ENCODE assay signal across 8 mouse cellular contexts in genomic region chr10:68104881-68105781, GRCm38 (mm10).
DNase-seq lines count a peak whose midpoint lies in the region; ATAC-seq and TF ChIP-seq lines count a peak whose summit lies in the region.

No protein-coding gene starts in this region.

- H3K4me3 ChIP-seq in forebrain, embryonic 10.5 days, result no peak overlapping the region
- no peak overlapping the region for H3K4me3 ChIP-seq in forebrain, embryonic 16.5 days (replicated peaks; ENCODE audit: low read length)
- no peak overlapping the region for H3K4me3 ChIP-seq in forebrain, embryonic 15.5 days
- H3K4me3 ChIP-seq in limb, embryonic 15.5 days, result no peak overlapping the region
- H3K4me3 ChIP-seq in small intestine, adult 2 months (ENCODE audit: low read depth, low read length), result no peak overlapping the region

- peaks cover 10% of the 10 kb centered on the region for H3K36me3 ChIP-seq in forebrain, embryonic 10.5 days (replicated peaks)
- no peaks in the 10 kb centered on the region for H3K36me3 ChIP-seq in forebrain, embryonic 16.5 days (ENCODE audit: control insufficient read depth, insufficient read depth)
- no peaks in the 10 kb centered on the region for H3K36me3 ChIP-seq in forebrain, embryonic 15.5 days
- H3K36me3 ChIP-seq in limb, embryonic 15.5 days, result peaks cover 10% of the 10 kb centered on the region
- H3K36me3 ChIP-seq in small intestine, adult 2 months (ENCODE audit: control insufficient read depth, insufficient read depth, low read length), result peaks cover 20% of the 10 kb centered on the region

- no peak for TF ChIP-seq CTCF in small intestine, adult 2 months (IDR thresholded peaks at IDR 0.05; ENCODE audit: extremely low read depth, insufficient read length, insufficient replicate concordance, low read depth, low read length)

- WGBS in forebrain, embryonic 10.5 days, result 65% methylated on average over 14 of the region's 14 CpGs
- 44% methylated on average over 14 of the region's 14 CpGs for WGBS in forebrain, embryonic 16.5 days
- 50% methylated on average over 14 of the region's 14 CpGs for WGBS in forebrain, embryonic 15.5 days
- WGBS in limb, embryonic 15.5 days, result 28% methylated on average over 14 of the region's 14 CpGs
- WGBS in small intestine, adult 2 months, result 63% methylated on average over 14 of the region's 14 CpGs

- DNase-seq in forebrain, embryonic 10.5 days (ENCODE audit: extremely low spot score, low spot score), result no peak
- DNase-seq in B cell, adult 2 months, result peak; percentile 24 to 29
- no peak for DNase-seq in adrenal gland, adult 8-10 months
- no peak for DNase-seq in adrenal gland, postnatal 4 days (ENCODE audit: low spot score in 2 of 2)

- no peak for TF ChIP-seq POLR2A in small intestine, adult 2 months (IDR thresholded peaks at IDR 0.05; ENCODE audit: low read depth, low read length)

- no peaks in the 10 kb centered on the region for H3K27me3 ChIP-seq in forebrain, embryonic 10.5 days (ENCODE audit: poor library complexity, severe bottlenecking)
- no peaks in the 10 kb centered on the region for H3K27me3 ChIP-seq in forebrain, embryonic 16.5 days (replicated peaks; ENCODE audit: control insufficient read depth, insufficient read depth, low read length)
- no peaks in the 10 kb centered on the region for H3K27me3 ChIP-seq in forebrain, embryonic 15.5 days
- no peaks in the 10 kb centered on the region for H3K27me3 ChIP-seq in limb, embryonic 15.5 days
- H3K27me3 ChIP-seq in small intestine, adult 2 months (ENCODE audit: control insufficient read depth, insufficient read depth, low read length), result no peaks in the 10 kb centered on the region

- H3K9me3 ChIP-seq in forebrain, embryonic 10.5 days, result no peaks in the 10 kb centered on the region
- H3K9me3 ChIP-seq in forebrain, embryonic 16.5 days (ENCODE audit: control insufficient read depth, low read length), result no peaks in the 10 kb centered on the region
- no peaks in the 10 kb centered on the region for H3K9me3 ChIP-seq in forebrain, embryonic 15.5 days
- no peaks in the 10 kb centered on the region for H3K9me3 ChIP-seq in limb, embryonic 15.5 days

- no peak for ATAC-seq in forebrain, embryonic 16.5 days
- no peak for ATAC-seq in forebrain, embryonic 15.5 days (replicated peaks)
- no peak; the same call in 1 of the 2 replicates for ATAC-seq in limb, embryonic 15.5 days (ENCODE audit: insufficient number of reproducible peaks, low FRiP score, low TSS enrichment, low read depth)

- H3K27ac ChIP-seq in forebrain, embryonic 10.5 days, result peak overlapping the region; percentile 69
- no peak overlapping the region for H3K27ac ChIP-seq in forebrain, embryonic 16.5 days (ENCODE audit: low read length)
- H3K27ac ChIP-seq in forebrain, embryonic 15.5 days (replicated peaks), result peak overlapping the region; percentile 48
- peak overlapping the region; percentile 85 for H3K27ac ChIP-seq in limb, embryonic 15.5 days
- H3K27ac ChIP-seq in small intestine, adult 2 months (ENCODE audit: insufficient read depth, low read depth, low read length), result peak overlapping the region; percentile 75

- H3K4me1 ChIP-seq in forebrain, embryonic 10.5 days, result peaks cover 50% of the 10 kb centered on the region
- peaks cover 5% of the 10 kb centered on the region for H3K4me1 ChIP-seq in forebrain, embryonic 16.5 days (replicated peaks; ENCODE audit: control insufficient read depth, insufficient read depth, low read length)
- peaks cover 28% of the 10 kb centered on the region for H3K4me1 ChIP-seq in forebrain, embryonic 15.5 days
- H3K4me1 ChIP-seq in limb, embryonic 15.5 days, result peaks cover 36% of the 10 kb centered on the region
- H3K4me1 ChIP-seq in small intestine, adult 2 months (ENCODE audit: control insufficient read depth, insufficient read depth, insufficient read length, low read length), result peaks cover 5% of the 10 kb centered on the region; the same call in 1 of the 2 replicates

- no peak overlapping the region for H3K9ac ChIP-seq in forebrain, embryonic 16.5 days (replicated peaks; ENCODE audit: low read depth, low read length)
- no peak overlapping the region for H3K9ac ChIP-seq in forebrain, embryonic 15.5 days (replicated peaks)
- H3K9ac ChIP-seq in limb, embryonic 15.5 days, result no peak overlapping the region

- H3K4me2 ChIP-seq in forebrain, embryonic 16.5 days (ENCODE audit: low read length), result no peak overlapping the region
- H3K4me2 ChIP-seq in forebrain, embryonic 15.5 days (replicated peaks), result no peak overlapping the region
- H3K4me2 ChIP-seq in limb, embryonic 15.5 days, result no peak overlapping the region

Comparison
In these comparisons a context has a peak if more than half of its experiments do, and no peak if none do; other contexts are left out.
1. DNase-seq: peak in B cell, adult 2 months (2 of 2); none in forebrain, embryonic 10.5 days (single experiment), adrenal gland, adult 8-10 months (single experiment) and adrenal gland, postnatal 4 days (0 of 2).